Mouse (Mus musculus) olfactory bulb, adult 2 months (tissue): ENCODE measurements at regions not wholly inside any gene's neighbourhood (a gene's known extent, or its start where the extent isn't known, plus 50 kb on each side); places are given as distances from the start of the nearest gene placed in this dataset.

Source experiments
- H3K27ac ChIP-seq: fragments of 200-500 bp; 2 replicates; pipeline ENCODE4 v1.5.1; 2012; ENCODE audit warnings: low read depth, low read length; ENCODE audit not compliant: insufficient read depth
- H3K4me1 ChIP-seq: fragments of 200-500 bp; 2 replicates; pipeline ENCODE4 v1.6.1; 2012; ENCODE audit warnings: low read length; ENCODE audit not compliant: control insufficient read depth, insufficient read depth
- H3K4me3 ChIP-seq: fragments of 200-500 bp; 2 replicates; pipeline ENCODE4 v1.5.1; 2012; ENCODE audit warnings: mild to moderate bottlenecking, low read depth, low read length, moderate library complexity; ENCODE audit not compliant: insufficient read depth
- CTCF ChIP-seq: fragments of 200-500 bp; IDR thresholded peaks from 2 replicates; pipeline ENCODE4 v1.5.1; 2012; ENCODE audit warnings: low read depth, mild to moderate bottlenecking, low read length, moderate library complexity; ENCODE audit not compliant: insufficient read depth
- POLR2A ChIP-seq: fragments of 200-500 bp; IDR thresholded peaks from 2 replicates; pipeline ENCODE4 v1.6.1; 2012; ENCODE audit warnings: mild to moderate bottlenecking, low read depth, low read length, moderate library complexity; ENCODE audit not compliant: insufficient read depth
- WGBS: fragments of 180-500 bp; shearing (Covaris S2); methylation state at CpG from one replicate; pipeline ENCODE4 v1.1.7; 2018; 5-methylcytosine and 5-hydroxymethylcytosine counted together

DNA sequence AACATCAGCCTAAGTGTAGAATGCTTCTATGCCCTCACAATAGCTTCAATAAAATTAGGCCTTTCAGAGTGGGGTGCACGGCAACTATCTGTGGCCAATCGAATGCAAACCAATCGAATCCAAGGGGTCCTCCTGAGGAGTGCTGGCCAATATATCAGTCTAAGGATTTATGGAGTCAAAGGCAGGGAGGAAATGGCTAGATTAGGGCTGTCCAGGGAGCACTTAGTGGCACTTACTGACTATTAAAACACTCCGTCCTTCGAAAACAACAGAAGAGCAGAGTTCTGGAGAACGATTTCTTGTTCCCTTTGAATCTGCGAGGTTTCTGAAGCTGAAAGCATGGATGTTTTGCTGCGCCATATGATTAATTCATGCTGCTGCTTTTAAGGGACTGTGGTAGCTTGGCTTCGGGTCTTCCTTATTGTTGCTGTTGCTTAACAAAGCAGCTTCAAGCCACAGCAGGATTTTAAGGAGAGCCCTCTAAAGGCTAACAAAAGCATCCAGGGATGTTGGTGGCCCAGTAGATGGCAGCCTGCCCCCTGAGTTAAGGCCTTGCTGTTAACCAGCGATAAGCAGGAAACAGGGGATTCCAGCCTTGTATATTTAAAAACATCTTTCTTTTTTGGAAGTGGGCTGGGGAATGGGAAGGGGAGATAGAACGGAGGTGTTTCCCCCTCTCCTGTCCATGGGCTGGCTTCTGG is 116.4 kb upstream of the Atp5g3 start:
- H3K4me3 ChIP-seq: no peak overlapping the region
- no peak overlapping the region for H3K27ac ChIP-seq
- TF ChIP-seq CTCF: no peak
- 47% methylated on average over 11 of the region's 11 CpGs for WGBS
- no peaks in the 10 kb centered on the region for H3K4me1 ChIP-seq

DNA sequence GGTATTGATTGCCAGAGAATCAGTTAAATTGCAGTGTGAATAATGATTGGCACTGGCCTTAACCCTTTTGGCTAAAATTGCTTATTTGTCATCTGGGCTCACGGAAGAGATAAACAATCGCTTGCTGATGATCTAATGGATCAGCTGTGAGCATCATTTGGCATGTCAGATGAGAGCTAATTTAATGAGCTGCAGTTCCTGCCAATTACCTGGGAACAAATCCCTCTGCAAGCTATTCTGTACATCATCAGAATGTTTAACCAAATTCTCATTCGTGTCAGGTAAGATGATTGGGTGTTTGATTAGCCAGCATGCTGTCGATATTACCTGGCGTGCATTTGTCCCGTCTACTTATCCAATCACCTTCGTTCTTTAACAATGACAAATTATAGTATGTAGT is 104.0 kb upstream of the Atp5g3 start:
- no peak overlapping the region for H3K4me3 ChIP-seq
- no peaks in the 10 kb centered on the region for H3K4me1 ChIP-seq
- WGBS: 83% methylated on average over 7 of the region's 7 CpGs
- H3K27ac ChIP-seq: no peak overlapping the region
- no peak for TF ChIP-seq POLR2A
- no peak for TF ChIP-seq CTCF

DNA sequence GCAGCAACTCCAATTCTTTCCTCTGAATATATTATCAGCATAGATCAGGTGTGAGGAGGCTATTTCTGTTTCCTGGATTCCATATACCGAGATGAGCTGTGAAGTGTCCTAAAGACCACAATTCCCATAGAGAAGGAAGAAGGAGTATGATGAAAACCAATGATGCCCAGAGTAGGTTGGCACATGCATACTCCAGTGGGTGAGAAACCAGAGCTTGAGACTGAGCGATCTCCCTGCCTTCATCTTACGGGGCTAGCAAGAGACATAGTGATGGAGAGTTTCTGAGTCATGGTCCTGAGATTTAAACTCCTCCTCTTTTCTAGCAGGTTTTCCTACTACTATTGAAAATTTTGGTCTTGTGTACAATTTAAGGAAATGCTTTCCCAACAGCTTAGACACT is 103.1 kb upstream of the Atp5g3 start:
- Histone ChIP-seq H3K27ac (no peak overlapping the region), H3K4me3 (no peak overlapping the region), H3K4me1 (no peaks in the 10 kb centered on the region)
- WGBS: 93% methylated on average over 3 of the region's 3 CpGs
- TF ChIP-seq CTCF (no peak), POLR2A (no peak)

DNA sequence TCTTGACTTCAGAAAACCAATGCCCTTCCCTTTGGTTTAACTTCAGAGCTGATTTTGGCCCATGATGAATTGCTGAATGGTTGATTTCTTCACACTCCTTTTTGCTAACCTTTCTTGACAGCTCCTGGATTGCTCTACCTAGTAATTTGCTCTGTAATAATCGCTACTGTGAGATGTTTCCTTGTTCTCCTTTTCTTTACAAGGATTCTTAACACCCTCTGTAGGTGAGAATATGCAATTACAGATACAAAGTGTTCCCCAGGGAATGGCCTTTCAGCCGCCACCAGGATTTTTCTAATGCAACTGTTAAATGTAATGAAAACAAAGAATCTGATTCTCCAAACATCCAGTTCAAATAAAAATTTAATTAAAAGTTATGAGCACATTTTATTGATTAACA is 87.4 kb upstream of the Atp5g3 start:
- no peak overlapping the region for H3K27ac ChIP-seq
- WGBS: 23% methylated on average over 2 of the region's 2 CpGs
- TF ChIP-seq POLR2A (no peak), CTCF (no peak)
- no peak overlapping the region for H3K4me3 ChIP-seq
- H3K4me1 ChIP-seq: no peaks in the 10 kb centered on the region

DNA sequence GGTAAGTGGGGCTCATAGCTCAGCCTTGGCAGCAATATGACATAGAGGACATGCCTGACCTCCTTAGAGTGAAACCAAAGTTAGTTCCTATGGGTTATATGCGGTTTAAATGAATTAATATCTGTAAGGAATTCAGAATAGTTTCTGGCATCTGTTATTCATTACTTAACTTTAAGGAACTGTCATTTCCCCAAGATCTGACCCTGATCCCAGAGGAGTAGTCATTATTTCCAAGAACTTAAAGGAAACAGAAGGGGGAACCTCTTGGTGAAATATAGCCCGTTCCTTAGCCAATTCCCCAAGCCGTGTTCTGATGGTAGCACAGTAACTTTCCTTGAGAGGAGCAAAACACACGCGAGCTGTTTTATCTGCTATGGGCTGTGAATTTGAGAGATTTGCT is 85.9 kb upstream of the Atp5g3 start:
- TF ChIP-seq POLR2A (no peak), CTCF (no peak)
- WGBS: 90% methylated on average over 5 of the region's 5 CpGs
- Histone ChIP-seq H3K4me3 (no peak overlapping the region), H3K27ac (no peak overlapping the region), H3K4me1 (no peaks in the 10 kb centered on the region)

DNA sequence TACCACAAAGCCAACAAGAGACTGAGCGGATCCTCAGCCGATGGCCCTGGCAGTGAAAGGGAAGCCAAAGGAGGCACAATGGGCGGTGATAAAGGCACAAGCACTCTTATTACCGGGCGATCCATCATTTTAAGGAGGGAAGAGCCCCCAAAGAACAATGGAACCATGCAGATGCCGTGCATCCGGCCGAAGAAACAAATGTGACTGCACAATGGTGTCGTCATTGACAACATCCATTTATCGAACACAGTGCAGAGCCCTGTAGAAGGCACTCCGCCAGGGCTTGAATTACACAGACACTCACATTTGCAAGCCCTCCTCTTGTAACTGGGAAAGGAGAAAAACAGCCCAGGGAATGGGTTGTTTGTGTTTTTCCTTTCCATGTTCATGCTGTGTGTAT is 80.7 kb upstream of the Atp5g3 start:
- WGBS: 36% methylated on average over 11 of the region's 11 CpGs
- Histone ChIP-seq H3K27ac (no peak overlapping the region), H3K4me1 (no peaks in the 10 kb centered on the region), H3K4me3 (no peak overlapping the region)
- TF ChIP-seq POLR2A (no peak), CTCF (no peak)

DNA sequence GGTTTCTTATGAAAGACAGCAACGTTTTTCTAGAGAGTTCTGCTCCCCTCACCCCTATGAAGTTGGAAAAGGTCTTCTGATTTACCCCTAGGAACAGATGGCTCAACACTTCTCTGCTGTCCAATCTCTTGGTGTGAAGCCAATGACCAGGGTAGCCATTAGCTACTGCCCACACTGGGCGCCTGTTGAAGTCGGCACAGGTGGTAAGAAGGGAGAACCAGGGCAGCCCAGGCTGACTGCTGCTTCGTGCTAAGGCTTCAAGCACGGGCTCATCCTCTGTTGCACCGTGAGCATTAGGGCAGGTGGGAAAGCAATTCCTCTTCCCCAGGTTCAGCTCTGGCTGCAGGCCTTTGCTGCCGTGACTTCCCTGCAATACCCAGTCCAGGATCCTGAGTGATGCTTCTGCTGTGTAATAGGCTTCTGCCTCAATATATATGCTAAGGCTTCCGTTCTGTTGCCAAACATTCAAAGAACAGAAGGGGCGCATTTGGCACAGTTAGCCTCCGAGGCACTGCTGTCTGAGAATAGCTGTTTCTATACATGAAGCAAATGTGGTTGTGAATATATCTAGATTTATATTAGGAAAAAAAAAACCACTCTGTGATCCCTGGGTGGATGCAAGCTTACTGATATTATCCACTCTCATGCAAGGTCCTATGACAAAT is 76.4 kb upstream of the Atp5g3 start:
- Histone ChIP-seq H3K4me3 (no peak overlapping the region), H3K27ac (no peak overlapping the region), H3K4me1 (no peaks in the 10 kb centered on the region)
- 92% methylated on average over 10 of the region's 10 CpGs for WGBS
- TF ChIP-seq CTCF: no peak
- TF ChIP-seq POLR2A: no peak

DNA sequence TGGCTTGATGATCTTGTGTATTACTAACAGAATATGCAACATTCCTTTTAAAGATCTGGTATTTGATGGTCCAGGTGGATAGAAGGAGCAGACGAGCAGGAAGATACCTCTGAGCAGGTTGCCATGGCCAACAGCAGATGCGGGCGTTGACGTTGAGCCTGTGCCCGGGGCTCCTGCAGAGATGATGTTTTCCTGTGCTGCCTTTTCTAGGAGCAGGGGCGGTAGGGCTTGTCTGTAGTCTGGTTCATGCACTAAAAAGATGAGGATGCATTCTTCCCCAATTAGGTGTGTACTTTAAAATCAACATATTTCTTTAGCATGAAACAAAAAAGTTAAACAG is 74.8 kb upstream of the Atp5g3 start:
- Histone ChIP-seq H3K27ac (no peak overlapping the region), H3K4me3 (no peak overlapping the region), H3K4me1 (no peaks in the 10 kb centered on the region)
- TF ChIP-seq POLR2A (no peak), CTCF (no peak)
- WGBS: 77% methylated on average over 6 of the region's 6 CpGs

DNA sequence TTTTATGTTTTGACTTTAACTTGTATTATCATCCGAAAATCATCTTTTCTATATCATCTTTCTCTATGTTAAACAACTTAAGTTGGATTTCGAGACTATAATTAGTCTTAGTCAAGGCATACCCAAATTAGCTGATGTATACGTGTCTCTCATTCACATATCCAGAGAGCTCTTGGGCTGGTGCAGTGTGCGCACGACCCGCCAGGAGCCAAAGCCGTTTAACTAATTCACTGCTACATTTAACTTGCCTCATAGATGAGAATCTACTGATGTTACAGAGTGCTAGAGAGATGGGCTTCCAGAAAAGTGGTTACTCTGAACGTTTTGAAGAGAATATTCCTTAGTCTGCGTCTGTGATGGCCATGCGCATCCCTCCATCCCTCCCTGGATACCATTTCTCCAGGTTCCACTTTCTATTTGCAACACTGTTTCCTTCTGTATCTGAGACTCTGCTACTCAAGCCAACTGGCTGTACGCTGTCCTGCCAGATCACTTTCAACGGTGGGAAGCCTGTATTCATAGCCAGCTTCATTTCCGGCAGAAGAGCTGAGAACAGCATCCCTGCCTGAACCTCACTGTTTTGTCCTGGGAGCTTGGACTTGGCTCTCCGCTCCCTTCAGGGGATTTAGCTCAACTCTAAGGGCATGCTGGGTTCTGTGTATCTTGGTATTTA is 74.2 kb upstream of the Atp5g3 start:
- H3K4me1 ChIP-seq: no peaks in the 10 kb centered on the region
- no peak overlapping the region for H3K27ac ChIP-seq
- no peak overlapping the region for H3K4me3 ChIP-seq
- TF ChIP-seq CTCF: no peak
- TF ChIP-seq POLR2A: no peak
- 80% methylated on average over 14 of the region's 14 CpGs for WGBS
